Mouse (Mus musculus): ENCODE measurements at regions not wholly inside any gene's neighbourhood (a gene's known extent, or its start where the extent isn't known, plus 50 kb on each side); places are given as distances from the start of the nearest gene placed in this dataset.

- TF ChIP-seq EP300 (IDR thresholded peaks at IDR 0.05; ENCODE audit: low read depth) (no peak), CTCF (IDR thresholded peaks at IDR 0.05; ENCODE audit: low read depth) (no peak)
Measured at GRCm38 (mm10) chr16:20803278-20803930, 69.1 kb upstream of the Thpo start.

Measured in heart, postnatal 0 days (tissue).